Mouse (Mus musculus) gastrocnemius, postnatal 4 days (tissue): Measurements from ENCODE around the gene Dcaf5. TPM values are rescaled to one million over a fixed set of nuclear protein-coding genes. Genes with fewer than 3 reads are reported as not detected.

Experiments
- DNase-seq, 2 experiments: peaks; one replicate each; pipeline ENCODE4 v3.0.0; 2021 to 2022; ENCODE audit warnings: low spot score in 2 of 2, mixed read lengths in 2 of 2
- microRNA-seq: library from miRNA; unstranded; fragments of <30 nt; microRNA quantifications from one replicate; pipeline ENCODE4 v1.2.0, GENCODE M21; 2021
- total RNA-seq, 2 experiments: library from RNA; stranded (reverse); gene quantifications; 2 replicates each; pipeline ENCODE4 v1.2.3; 2021

The Dcaf5 gene
- total RNA-seq, 2 experiments from 2014 or later = 33.5 to 39.1 TPM

- no peak for DNase-seq
Measured at GRCm38 (mm10) chr12:80289722-80290121, 146.7 kb downstream of the Dcaf5 start.

GRCm38 (mm10) chr12:80285890-80286289 lies 150.5 kb downstream of the Dcaf5 start:
- DNase-seq = no peak

Small RNA genes lying within 50 kb of the gene (microRNA-seq; reads per million reads assigned to microRNA genes)
- 58.8 reads per million, percentile 44 among the genes with 10 or more reads in this experiment for gene Mir1843a

Other genes with a start within 250 kb of the Dcaf5 start
- gene Actn1, start 176.2 kb downstream of the Dcaf5 start, total RNA-seq = 10 to 100 TPM; 46.3 to 57.4 TPM
- 10 to 100 TPM; 32.8 to 36.6 TPM for gene Exd2, start 26.5 kb upstream of the Dcaf5 start, total RNA-seq
- 10 to 100 TPM; 41.7 to 43.6 TPM for gene Galnt16, start 81.7 kb upstream of the Dcaf5 start, total RNA-seq
- gene Slc39a9, start 207.3 kb upstream of the Dcaf5 start, total RNA-seq = 10 to 100 TPM; 21.2 to 22.6 TPM
- 10 to 100 TPM; 57.7 to 61.6 TPM for gene Erh, start 207.7 kb upstream of the Dcaf5 start, total RNA-seq